Mouse (Mus musculus) lung, postnatal 0 days (tissue): ENCODE measurements around the gene Pin1.

Source experiments
- CTCF ChIP-seq: IDR thresholded peaks from 2 replicates; pipeline ENCODE4 v1.5.1; 2016; ENCODE audit warnings: antibody characterized with exemption, mild to moderate bottlenecking
- EP300 ChIP-seq: IDR thresholded peaks from 2 replicates; pipeline ENCODE4 v1.6.1; 2016; ENCODE audit warnings: antibody characterized with exemption, mild to moderate bottlenecking, control low read depth

DNA sequence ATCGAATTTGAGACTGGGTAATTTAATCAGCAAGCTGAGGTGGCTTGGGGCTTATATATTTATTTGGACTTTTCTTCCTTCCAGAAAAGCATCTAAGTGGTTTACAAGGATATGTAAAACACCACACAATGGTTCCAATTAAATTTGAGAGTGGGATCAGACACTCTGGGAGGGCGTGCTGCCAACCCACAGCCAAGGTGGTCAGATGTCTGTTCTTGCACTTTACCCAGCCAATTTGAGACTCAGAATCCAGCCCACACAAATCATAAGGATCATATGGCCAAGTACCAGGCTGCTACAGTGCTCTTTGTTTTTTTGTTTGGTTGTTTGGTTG is 30.5 kb downstream of the Pin1 start:
- TF ChIP-seq CTCF (no peak), EP300 (no peak)
